Mouse (Mus musculus) forebrain, embryonic 11.5 days (tissue): ENCODE results near the gene Acsl3. TPM values are rescaled to one million over a fixed set of nuclear protein-coding genes. Genes with fewer than 3 reads are reported as not detected.
A peak's percentile ranks its signal among the peaks of the same experiment; 100 is the strongest.

Source experiments
- ATAC-seq: fragments of 200-750 bp; cut with Nextera tagmentation; replicated peaks from 2 replicates; pipeline ENCODE4 v1.8.0; 2017; ENCODE audit warnings: moderate TSS enrichment; ENCODE audit not compliant: low FRiP score
- DNase-seq: peaks from one replicate; pipeline ENCODE4 v3.0.0-alpha.2; 2017; ENCODE audit warnings: low spot score
- H3K27ac ChIP-seq: fragments of 300-500 bp; sonication (generic); 2 replicates; pipeline ENCODE4 v1.5.1; 2014; ENCODE audit warnings: low read depth, low read length
- H3K27me3 ChIP-seq: fragments of 300-500 bp; sonication (generic); 2 replicates; pipeline ENCODE4 v1.6.1; 2014; ENCODE audit warnings: mild to moderate bottlenecking, low read length, mixed read lengths; ENCODE audit not compliant: control insufficient read depth, insufficient read depth
- H3K36me3 ChIP-seq: fragments of 300-500 bp; sonication (generic); 2 replicates; pipeline ENCODE4 v1.6.1; 2014; ENCODE audit warnings: mild to moderate bottlenecking, low read length, moderate library complexity, mixed read lengths; ENCODE audit not compliant: control insufficient read depth, insufficient read depth
- H3K4me1 ChIP-seq: fragments of 300-500 bp; sonication (generic); replicated peaks from 2 replicates; pipeline ENCODE4 v1.6.1; 2014; ENCODE audit warnings: low read length, mixed read lengths; ENCODE audit not compliant: control insufficient read depth, insufficient read depth
- H3K4me2 ChIP-seq: fragments of 300-500 bp; sonication (generic); 2 replicates; pipeline ENCODE4 v1.6.1; 2014; ENCODE audit warnings: low read depth, mild to moderate bottlenecking, low read length, moderate library complexity, mixed read lengths; ENCODE audit not compliant: severe bottlenecking
- H3K4me3 ChIP-seq: fragments of 300-500 bp; sonication (generic); 2 replicates; pipeline ENCODE4 v1.5.1; 2014; ENCODE audit warnings: low read depth, low read length
- H3K9ac ChIP-seq: fragments of 300-500 bp; sonication (generic); 2 replicates; pipeline ENCODE4 v1.6.1; 2014; ENCODE audit warnings: low read length
- H3K9me3 ChIP-seq: fragments of 300-500 bp; sonication (generic); 2 replicates; pipeline ENCODE4 v1.6.1; 2016; ENCODE audit warnings: low read length, mixed read lengths; ENCODE audit not compliant: control insufficient read depth
- WGBS: fragments of 180-500 bp; shearing (Covaris S2); extraction: QIAGEN DNeasy Blood & Tissue Kit; methylation state at CpG from one replicate; pipeline ENCODE4 v1.1.7; 2014; 5-methylcytosine and 5-hydroxymethylcytosine counted together
- polyA plus RNA-seq: library from polyadenylated mRNA; unstranded; fragments of >200 nt; fragmentation: Nextera tagmentation; extraction: Ambion mirVana; gene quantifications from 2 replicates; pipeline ENCODE4 v1.2.1, GENCODE M21; 2014

Acsl3 gene
- 99.5 and 102 TPM in 2 replicates for polyA plus RNA-seq

DNA sequence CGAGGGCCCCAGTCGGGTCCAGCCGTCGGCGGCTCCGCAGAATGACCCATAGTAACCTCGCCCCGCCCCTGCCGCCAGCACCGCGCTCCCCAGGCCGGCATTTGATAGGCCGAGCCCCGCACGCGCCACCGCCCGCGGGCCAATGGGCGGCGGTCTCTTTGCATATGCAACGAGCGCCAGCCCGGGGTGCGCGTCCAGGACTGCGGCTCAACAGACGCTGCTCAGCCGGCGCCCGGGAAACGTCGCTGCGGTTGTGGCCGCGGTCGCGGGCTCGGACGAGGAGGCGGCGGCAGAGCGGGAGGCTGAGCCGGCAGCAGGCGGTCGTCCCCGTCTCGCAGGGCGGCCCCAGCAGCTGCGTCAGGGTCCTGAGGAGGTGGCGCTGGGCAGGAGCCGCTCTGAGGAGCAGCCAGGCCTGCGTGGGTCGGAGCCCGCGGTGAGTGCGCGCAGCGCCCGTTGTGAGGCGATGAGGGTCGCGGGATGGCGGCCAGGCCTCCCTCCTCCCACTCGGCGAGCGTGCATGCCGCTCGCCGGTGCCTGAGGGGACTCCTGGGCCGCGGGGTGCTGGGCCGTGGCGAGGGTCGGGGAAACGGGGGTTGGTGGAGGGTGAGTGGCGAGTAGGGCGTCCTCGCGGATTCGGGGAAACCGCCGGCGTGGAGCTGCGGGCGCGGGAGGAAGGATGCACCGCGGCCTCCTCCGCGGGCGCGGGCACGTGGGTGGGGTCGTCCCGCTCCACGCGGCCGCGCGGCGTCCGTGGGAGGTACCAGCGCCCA is at the start of gene Acsl3, which contains the start of gene Utp14b:
Gene Acsl3 (plus strand): TSS at position 155 of the 770 bp plus-strand sequence.
Gene Utp14b (plus strand): TSS at position 368 of the 770 bp plus-strand sequence.
- under 1% methylated on average over 97 of the region's 104 CpGs for WGBS
- Histone ChIP-seq H3K9ac (peak within 1 kb of the TSS; percentile 97), H3K4me2 (peak within 1 kb of the TSS; percentile 72), H3K27ac (peak within 1 kb of the TSS; percentile 93), H3K27me3 (no peaks in the 10 kb centered on the region), H3K4me3 (peak within 1 kb of the TSS; percentile 97), H3K36me3 (no peaks in the 10 kb centered on the region), H3K9me3 (no peaks in the 10 kb centered on the region), H3K4me1 (peaks cover 10% of the 10 kb centered on the region)
- ATAC-seq (peak; percentile 99), DNase-seq (peak; percentile 99)

DNA sequence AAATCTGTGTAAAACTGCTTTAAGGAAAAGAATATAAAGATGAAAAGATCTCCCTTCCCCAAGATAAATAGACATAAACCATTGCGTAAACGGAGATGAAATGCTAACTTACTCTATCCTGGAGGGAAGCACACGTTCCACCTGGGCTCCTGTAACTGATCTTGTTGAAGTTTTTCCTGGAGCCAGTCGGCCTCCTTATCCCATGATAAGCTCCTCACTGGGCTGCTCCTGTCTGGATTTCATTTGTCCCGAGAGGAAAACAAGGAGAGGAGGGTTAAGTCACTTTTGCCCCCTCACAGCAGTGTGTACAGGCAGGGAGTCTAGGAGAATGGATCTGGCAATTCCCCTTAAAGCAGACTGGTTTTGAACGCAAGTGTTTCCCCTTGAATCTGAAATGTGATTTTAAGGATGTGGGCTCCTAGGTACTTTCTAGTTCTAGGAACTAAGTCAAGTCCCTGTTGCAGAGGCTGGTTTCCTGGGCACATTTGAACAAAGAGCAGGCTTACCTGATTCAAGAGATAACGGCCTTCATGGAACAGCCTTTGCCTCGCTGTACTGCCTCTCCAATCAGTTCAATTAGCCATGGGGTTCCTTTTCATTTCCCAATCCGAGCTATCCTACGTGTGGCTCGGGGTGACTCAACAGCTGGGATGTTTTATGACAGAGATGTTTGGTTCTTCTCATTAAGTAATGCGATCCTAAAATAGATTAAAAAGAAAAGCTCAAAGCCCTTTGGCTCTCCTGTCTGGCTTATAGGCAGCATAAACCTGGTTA is 48.3 kb upstream of the Acsl3 start:
- Histone ChIP-seq H3K36me3 (no peaks in the 10 kb centered on the region), H3K27ac (no peak overlapping the region), H3K4me3 (no peak overlapping the region), H3K27me3 (no peaks in the 10 kb centered on the region), H3K4me1 (no peaks in the 10 kb centered on the region), H3K9me3 (no peaks in the 10 kb centered on the region), H3K9ac (no peak overlapping the region), H3K4me2 (no peak overlapping the region)
- WGBS = 33% methylated on average over 12 of the region's 12 CpGs
- ATAC-seq (no peak), DNase-seq (no peak)

- 75% methylated on average over 4 of the region's 4 CpGs for WGBS
- ATAC-seq (no peak), DNase-seq (no peak)
- Histone ChIP-seq H3K9me3 (no peaks in the 10 kb centered on the region), H3K27me3 (no peaks in the 10 kb centered on the region), H3K4me2 (no peak overlapping the region), H3K9ac (no peak overlapping the region), H3K27ac (no peak overlapping the region), H3K36me3 (no peaks in the 10 kb centered on the region), H3K4me3 (no peak overlapping the region), H3K4me1 (no peaks in the 10 kb centered on the region)
Measured at GRCm38 (mm10) chr1:78611039-78611438, 46.6 kb upstream of the Acsl3 start.

GRCm38 (mm10) chr1:78612959-78613358 is 44.7 kb upstream of the Acsl3 start:
- 73% methylated on average over 1 of the region's 1 CpGs for WGBS
- no peaks in the 10 kb centered on the region for H3K9me3 ChIP-seq
- DNase-seq = no peak
- no peak overlapping the region for H3K4me2 ChIP-seq
- no peaks in the 10 kb centered on the region for H3K36me3 ChIP-seq
- H3K27ac ChIP-seq = no peak overlapping the region
- H3K9ac ChIP-seq = no peak overlapping the region
- no peak overlapping the region for H3K4me3 ChIP-seq
- no peak for ATAC-seq
- H3K27me3 ChIP-seq = no peaks in the 10 kb centered on the region
- H3K4me1 ChIP-seq = no peaks in the 10 kb centered on the region

DNA sequence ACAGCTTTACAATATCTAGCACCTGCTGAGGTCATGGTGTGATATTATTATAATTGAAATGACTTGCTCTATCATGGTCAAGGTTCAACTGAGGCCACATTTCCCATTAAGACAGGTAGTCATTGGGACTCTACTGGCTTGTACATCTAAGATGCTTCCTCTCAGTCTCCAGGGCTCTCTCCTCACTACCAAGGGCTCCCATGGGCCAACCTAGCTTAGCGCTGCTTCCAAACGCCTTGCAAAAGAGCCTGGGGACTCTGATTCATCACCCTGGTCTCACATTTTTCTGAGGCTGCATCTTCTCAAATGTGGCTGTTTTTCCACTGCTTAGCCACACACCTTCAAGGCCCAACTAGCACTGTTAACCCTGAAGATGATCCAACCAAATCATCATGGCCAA is 33.3 kb upstream of the Acsl3 start:
- H3K9ac ChIP-seq = no peak overlapping the region
- DNase-seq (no peak), ATAC-seq (no peak)
- WGBS = 91% methylated on average over 2 of the region's 2 CpGs
- no peaks in the 10 kb centered on the region for H3K36me3 ChIP-seq
- no peak overlapping the region for H3K4me2 ChIP-seq
- no peak overlapping the region for H3K4me3 ChIP-seq
- H3K9me3 ChIP-seq = no peaks in the 10 kb centered on the region
- H3K27ac ChIP-seq = no peak overlapping the region
- H3K27me3 ChIP-seq = no peaks in the 10 kb centered on the region
- H3K4me1 ChIP-seq = no peaks in the 10 kb centered on the region

- Histone ChIP-seq H3K4me2 (no peak overlapping the region), H3K27me3 (no peaks in the 10 kb centered on the region), H3K27ac (no peak overlapping the region), H3K36me3 (no peaks in the 10 kb centered on the region), H3K9ac (no peak overlapping the region), H3K4me3 (no peak overlapping the region), H3K9me3 (no peaks in the 10 kb centered on the region), H3K4me1 (no peaks in the 10 kb centered on the region)
- WGBS = 69% methylated on average over 3 of the region's 3 CpGs
- no peak for ATAC-seq
- DNase-seq = no peak
Measured at GRCm38 (mm10) chr1:78634486-78634885, 23.1 kb upstream of the Acsl3 start.

- DNase-seq (no peak), ATAC-seq (no peak)
Measured at GRCm38 (mm10) chr1:78640871-78641270, 16.8 kb upstream of the Acsl3 start.

GRCm38 (mm10) chr1:78641791-78642190 is 15.8 kb upstream of the Acsl3 start:
- WGBS = 91% methylated on average over 3 of the region's 3 CpGs

More at GRCm38 (mm10) chr1:78640871-78641270, 16.8 kb upstream of the Acsl3 start:
- H3K4me3 ChIP-seq = no peak overlapping the region
- H3K9ac ChIP-seq = no peak overlapping the region
- no peaks in the 10 kb centered on the region for H3K36me3 ChIP-seq
- no peaks in the 10 kb centered on the region for H3K4me1 ChIP-seq
- no peak overlapping the region for H3K27ac ChIP-seq
- no peaks in the 10 kb centered on the region for H3K9me3 ChIP-seq
- no peaks in the 10 kb centered on the region for H3K27me3 ChIP-seq
- H3K4me2 ChIP-seq = no peak overlapping the region

More at GRCm38 (mm10) chr1:78641791-78642190, 15.8 kb upstream of the Acsl3 start:
- no peak overlapping the region for H3K9ac ChIP-seq
- ATAC-seq = no peak
- no peaks in the 10 kb centered on the region for H3K4me1 ChIP-seq
- H3K4me2 ChIP-seq = no peak overlapping the region
- no peaks in the 10 kb centered on the region for H3K9me3 ChIP-seq
- H3K27me3 ChIP-seq = no peaks in the 10 kb centered on the region
- no peak for DNase-seq
- H3K27ac ChIP-seq = no peak overlapping the region
- no peak overlapping the region for H3K4me3 ChIP-seq
- H3K36me3 ChIP-seq = no peaks in the 10 kb centered on the region
